Mouse (Mus musculus) left cerebral cortex, postnatal 25 days (tissue): Measurements from ENCODE around the gene Galnt14. TPM values are rescaled to one million over a fixed set of nuclear protein-coding genes. Genes with fewer than 3 reads are reported as not detected.

Source experiments
- DNase-seq, 2 experiments: peaks; one replicate each; pipeline ENCODE4 v3.0.0; 2022; ENCODE audit warnings: low spot score in 2 of 2, mixed read lengths in 1 of 2
- intact Hi-C: fragments of 180-260 bp; cut with DNase I; formaldehyde crosslinking; loops from one replicate; pipeline ENCODE4 v1.15.1; 2025
- total RNA-seq, 2 experiments: library from RNA; stranded (reverse); gene quantifications; 2 replicates each; pipeline ENCODE4 v1.2.3; 2021

Galnt14 gene
- total RNA-seq, 2 experiments from 2014 or later, result 17.6 to 20.9 TPM

- DNase-seq, result no peak
Observed at GRCm38 (mm10) chr17:73453646-73454045, 256.6 kb downstream of the Galnt14 start.

DNA sequence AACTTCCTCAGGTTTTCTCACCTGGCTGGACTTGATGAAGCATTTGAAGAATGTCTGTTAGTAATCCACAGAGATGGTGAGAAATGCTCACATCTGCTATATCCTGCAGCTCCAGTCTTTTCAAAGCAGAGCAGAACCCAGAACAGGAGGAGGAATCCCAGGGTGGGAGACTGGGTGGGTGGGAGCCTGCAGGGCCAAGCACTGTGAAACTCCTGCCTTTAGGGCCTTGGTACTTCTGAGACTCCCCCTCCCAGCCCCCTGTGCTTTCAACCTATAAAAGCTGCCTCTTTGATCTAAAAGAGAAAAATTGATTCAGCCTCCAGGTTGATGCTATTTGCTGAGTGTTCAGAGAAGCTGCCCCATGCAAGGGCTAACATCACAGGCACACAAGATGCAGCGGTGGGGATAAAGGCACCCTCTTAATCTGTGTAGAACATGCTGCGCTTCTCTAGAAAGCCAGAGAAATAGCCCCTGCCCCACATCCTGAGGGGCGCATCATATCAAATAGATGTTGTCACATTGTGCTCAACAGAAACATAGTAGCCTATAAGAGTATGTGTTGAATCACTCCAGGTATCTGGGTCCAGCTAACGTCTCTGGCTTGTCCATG lies 258.0 kb downstream of the Galnt14 start:
- no peak for DNase-seq

More at GRCm38 (mm10) chr17:73453646-73454045, 256.6 kb downstream of the Galnt14 start:
- intact Hi-C loops, result no loop called here

DNA sequence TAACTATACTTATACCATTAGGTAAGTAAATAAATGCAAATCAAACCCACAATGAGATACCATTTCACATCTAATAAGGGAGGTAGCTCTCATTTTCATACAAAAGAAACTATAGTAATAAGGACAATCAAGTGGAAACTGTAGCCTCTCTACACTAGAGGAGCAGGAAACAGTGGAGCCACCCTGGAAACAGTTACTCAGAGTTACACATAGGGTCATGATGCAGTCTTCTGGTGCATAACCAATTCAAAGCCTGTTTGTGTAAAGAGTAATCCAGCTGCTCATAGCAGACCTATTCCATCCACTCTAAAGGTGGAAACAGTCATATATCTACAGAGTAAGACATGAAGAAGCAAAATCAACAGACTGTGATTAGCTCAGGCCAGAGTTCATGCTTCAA lies 261.1 kb downstream of the Galnt14 start:
- intact Hi-C loops, result no loop called here
- DNase-seq, result no peak

More for the DNA sequence above, 258.0 kb downstream of the Galnt14 start:
- intact Hi-C loops, result no loop called here

Other genes starting within 250 kb of the Galnt14 start
- 10 to 100 TPM; 73.4 to 83.0 TPM for gene Ehd3, start 93.7 kb upstream of the Galnt14 start, total RNA-seq
- 1 to 10 TPM; 3.9 to 5.2 TPM for gene Xdh, start 239.7 kb upstream of the Galnt14 start, total RNA-seq